Mouse (Mus musculus) E14TG2a.4 (cell line): ENCODE measurements around the gene Slc39a8.
A peak's percentile ranks its signal among the peaks of the same experiment; 100 is the strongest.

Source experiments
- H3K27me3 ChIP-seq: 2 replicates; pipeline ENCODE4 v1.6.1; 2014; ENCODE audit warnings: low read length, control low read depth; ENCODE audit not compliant: insufficient read depth
- H3K36me3 ChIP-seq: 2 replicates; pipeline ENCODE4 v1.6.1; 2014; ENCODE audit warnings: low read length, control low read depth; ENCODE audit not compliant: insufficient read depth
- H3K4me1 ChIP-seq: replicated peaks from 2 replicates; pipeline ENCODE4 v1.6.1; 2014; ENCODE audit warnings: low read depth, low read length, control low read depth
- H3K4me3 ChIP-seq: replicated peaks from 2 replicates; pipeline ENCODE4 v1.5.1; 2014; ENCODE audit warnings: mild to moderate bottlenecking, low read length
- H3K9me3 ChIP-seq: 2 replicates; pipeline ENCODE4 v1.6.1; 2014; ENCODE audit warnings: low read length, control low read depth
- CTCF ChIP-seq: conservative IDR thresholded peaks from 2 replicates; pipeline ENCODE4 v1.5.1; 2014; ENCODE audit warnings: low read length
- NANOG ChIP-seq: IDR thresholded peaks from 2 replicates; pipeline ENCODE4 v1.6.1; 2014; ENCODE audit warnings: borderline replicate concordance, low read length, mixed read lengths
- POU5F1 ChIP-seq: IDR thresholded peaks from 2 replicates; pipeline ENCODE4 v1.6.1; 2014; ENCODE audit warnings: low read length, borderline replicate concordance

Slc39a8 gene

GRCm38 (mm10) chr3:135841716-135842511 is 16.8 kb downstream of the Slc39a8 start:
- Histone ChIP-seq H3K9me3 (no peaks in the 10 kb centered on the region), H3K27me3 (peaks cover 2% of the 10 kb centered on the region; the same call in 1 of the 2 replicates), H3K4me3 (no peak overlapping the region), H3K36me3 (no peaks in the 10 kb centered on the region), H3K4me1 (peaks cover 4% of the 10 kb centered on the region; the same call in 1 of the 2 replicates)
- no peak for TF ChIP-seq CTCF
- TF ChIP-seq NANOG = no peak
- no peak for TF ChIP-seq POU5F1

GRCm38 (mm10) chr3:135843181-135843580 is 18.1 kb downstream of the Slc39a8 start:
- Histone ChIP-seq H3K27me3 (peaks cover 2% of the 10 kb centered on the region; the same call in 1 of the 2 replicates), H3K36me3 (no peaks in the 10 kb centered on the region), H3K4me1 (no peaks in the 10 kb centered on the region), H3K9me3 (no peaks in the 10 kb centered on the region), H3K4me3 (no peak overlapping the region)
- TF ChIP-seq NANOG (no peak), CTCF (no peak; the same call in 1 of the 2 replicates), POU5F1 (no peak)

- TF ChIP-seq CTCF = no peak
- TF ChIP-seq NANOG = no peak
- no peak for TF ChIP-seq POU5F1
These were observed 18.6 kb downstream of the Slc39a8 start for GRCm38 (mm10) chr3:135843707-135844106.

GRCm38 (mm10) chr3:135844835-135845234 is 19.8 kb downstream of the Slc39a8 start:
- Histone ChIP-seq H3K9me3 (no peaks in the 10 kb centered on the region), H3K36me3 (no peaks in the 10 kb centered on the region), H3K4me3 (no peak overlapping the region), H3K27me3 (peaks cover 2% of the 10 kb centered on the region; the same call in 1 of the 2 replicates), H3K4me1 (no peaks in the 10 kb centered on the region)
- TF ChIP-seq CTCF = no peak
- TF ChIP-seq POU5F1 = no peak

More at GRCm38 (mm10) chr3:135843707-135844106, 18.6 kb downstream of the Slc39a8 start:
- Histone ChIP-seq H3K36me3 (no peaks in the 10 kb centered on the region), H3K4me1 (no peaks in the 10 kb centered on the region), H3K27me3 (peaks cover 2% of the 10 kb centered on the region; the same call in 1 of the 2 replicates), H3K9me3 (no peaks in the 10 kb centered on the region), H3K4me3 (no peak overlapping the region)

- Histone ChIP-seq H3K27me3 (peaks cover 2% of the 10 kb centered on the region; the same call in 1 of the 2 replicates), H3K4me1 (no peaks in the 10 kb centered on the region), H3K4me3 (no peak overlapping the region), H3K36me3 (no peaks in the 10 kb centered on the region), H3K9me3 (peaks cover 1% of the 10 kb centered on the region; the same call in 1 of the 2 replicates)
- TF ChIP-seq POU5F1 (no peak), NANOG (no peak), CTCF (no peak)
These were observed 20.8 kb downstream of the Slc39a8 start for GRCm38 (mm10) chr3:135845860-135846259.

- peaks cover 9% of the 10 kb centered on the region; the same call in 1 of the 2 replicates for H3K9me3 ChIP-seq
- TF ChIP-seq POU5F1 = no peak
- TF ChIP-seq CTCF = no peak
- no peak for TF ChIP-seq NANOG
- no peak overlapping the region for H3K4me3 ChIP-seq
- H3K27me3 ChIP-seq = no peaks in the 10 kb centered on the region
- peaks cover 4% of the 10 kb centered on the region; the same call in 1 of the 2 replicates for H3K4me1 ChIP-seq
- no peaks in the 10 kb centered on the region for H3K36me3 ChIP-seq
These were observed 26.5 kb downstream of the Slc39a8 start for GRCm38 (mm10) chr3:135851607-135852006.

GRCm38 (mm10) chr3:135853604-135854297 is 28.7 kb downstream of the Slc39a8 start:
- peaks cover 9% of the 10 kb centered on the region; the same call in 1 of the 2 replicates for H3K9me3 ChIP-seq
- H3K4me1 ChIP-seq = peaks cover 4% of the 10 kb centered on the region; the same call in 1 of the 2 replicates
- TF ChIP-seq CTCF (peak; percentile 87), POU5F1 (no peak)
- H3K4me3 ChIP-seq = peak overlapping the region; percentile 43
- H3K27me3 ChIP-seq = no peaks in the 10 kb centered on the region
- H3K36me3 ChIP-seq = no peaks in the 10 kb centered on the region

- no peaks in the 10 kb centered on the region for H3K36me3 ChIP-seq
- TF ChIP-seq POU5F1 (no peak), CTCF (no peak), NANOG (no peak)
These were observed 29.4 kb downstream of the Slc39a8 start for GRCm38 (mm10) chr3:135854298-135854984.

More at GRCm38 (mm10) chr3:135854298-135854984, 29.4 kb downstream of the Slc39a8 start:
- Histone ChIP-seq H3K27me3 (no peaks in the 10 kb centered on the region), H3K4me3 (peak overlapping the region; percentile 43), H3K9me3 (peaks cover 9% of the 10 kb centered on the region; the same call in 1 of the 2 replicates), H3K4me1 (peaks cover 4% of the 10 kb centered on the region; the same call in 1 of the 2 replicates)
